Mouse (Mus musculus): ENCODE data around the gene Lrp4. TPM values are rescaled to one million over a fixed set of nuclear protein-coding genes. Genes with fewer than 3 reads are reported as not detected.

The Lrp4 gene
- 0.60 and 0.76 TPM in 2 replicates for polyA plus RNA-seq (2012; rRNA removed)

GRCm38 (mm10) chr2:91457259-91457655, at the start of gene Lrp4:
TSS of gene Lrp4 (plus strand) at chr2:91457511.

GRCm38 (mm10) chr2:91444286-91444892, 12.9 kb upstream of the Lrp4 start, which contains the start of gene 1110051M20Rik:
TSS of gene 1110051M20Rik (minus strand) at chr2:91444704.

GRCm38 (mm10) chr2:91526294-91527146, 69.2 kb downstream of the Lrp4 start, which contains the start of gene Ckap5:
TSS of gene Ckap5 (plus strand) at chr2:91526762.

Other genes starting within 250 kb of the Lrp4 start
- 8.6 and 9.7 TPM in 2 replicates for gene Ddb2, start 220.5 kb upstream of the Lrp4 start, polyA plus RNA-seq (2012; rRNA removed)
- 10.5 and 11.1 TPM in 2 replicates for gene Pacsin3, start 201.6 kb upstream of the Lrp4 start, polyA plus RNA-seq (2012; rRNA removed)
- 18.6 and 29.1 TPM in 2 replicates for gene Arfgap2, start 192.5 kb upstream of the Lrp4 start, polyA plus RNA-seq (2012; rRNA removed)
- gene 1110051M20Rik, start 12.8 kb upstream of the Lrp4 start, polyA plus RNA-seq (2012; rRNA removed): 1.8 TPM in 2 replicates
- 20.3 and 23.6 TPM in 2 replicates for gene Ckap5, start 69.3 kb downstream of the Lrp4 start, polyA plus RNA-seq (2012; rRNA removed)
- gene F2, start 178.9 kb downstream of the Lrp4 start, polyA plus RNA-seq (2012; rRNA removed): 180 and 197 TPM in 2 replicates
- gene Zfp408, start 192.3 kb downstream of the Lrp4 start, polyA plus RNA-seq (2012; rRNA removed): 5.3 and 5.4 TPM in 2 replicates
- gene Arhgap1, start 192.3 kb downstream of the Lrp4 start, polyA plus RNA-seq (2012; rRNA removed): 20.5 and 26.1 TPM in 2 replicates

Data from liver, embryonic 14 days (tissue).